Mouse (Mus musculus) layer of hippocampus, postnatal 10 days (tissue): ENCODE measurements around the gene Pdhx. TPM values are rescaled to one million over a fixed set of nuclear protein-coding genes. Genes with fewer than 3 reads are reported as not detected.

Experiments
- DNase-seq, 2 experiments: peaks; one replicate each; pipeline ENCODE4 v3.0.0; 2021; ENCODE audit warnings: low spot score in 2 of 2
- total RNA-seq, 2 experiments: library from RNA; stranded (reverse); gene quantifications; 2 replicates each; pipeline ENCODE4 v1.2.3; 2021

Pdhx gene
- total RNA-seq, 2 experiments from 2014 or later: 65.8 to 73.4 TPM

GRCm38 (mm10) chr2:102993841-102994607, 79.3 kb downstream of the Pdhx start:
- no peak for DNase-seq

DNA sequence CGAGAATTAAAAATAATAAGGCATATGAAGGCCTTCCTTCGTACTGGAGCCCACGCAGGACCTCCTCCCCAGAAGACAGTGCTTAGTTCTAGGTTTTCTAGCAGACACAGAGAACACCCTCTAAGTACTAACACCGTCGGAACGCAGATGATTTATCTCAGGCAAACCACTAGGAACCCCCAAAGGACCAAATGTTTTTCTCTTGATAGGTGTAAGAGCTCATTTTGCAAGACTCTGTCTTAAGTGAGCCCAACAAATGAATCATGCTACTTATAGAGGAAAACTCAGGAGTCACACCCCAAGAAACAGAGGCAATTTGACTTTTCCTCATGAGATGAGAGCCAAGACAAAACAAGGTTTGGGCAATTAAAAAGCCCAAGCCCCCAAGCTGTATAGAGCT, 80.9 kb downstream of the Pdhx start:
- no peak for DNase-seq

DNA sequence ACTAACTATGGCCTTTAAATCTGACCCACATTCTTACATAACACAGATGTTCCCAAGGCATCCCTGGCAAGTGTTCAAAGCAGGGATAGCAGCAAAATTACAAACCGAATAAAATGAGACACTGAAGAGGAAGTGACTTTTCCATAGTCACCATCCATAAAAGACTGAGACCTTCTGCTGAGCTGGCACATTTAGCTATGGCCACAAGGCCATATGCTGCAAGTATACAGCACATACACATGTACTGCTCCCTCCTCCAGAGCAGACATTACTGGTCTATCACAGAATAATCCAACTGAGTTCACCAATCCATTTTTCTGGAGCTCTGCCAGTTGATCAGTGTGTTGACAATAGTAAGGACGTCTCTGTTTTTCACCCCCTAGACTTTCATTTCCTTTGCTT, 83.0 kb downstream of the Pdhx start:
- DNase-seq: no peak

GRCm38 (mm10) chr2:102989446-102989845, 83.9 kb downstream of the Pdhx start:
- no peak for DNase-seq

DNA sequence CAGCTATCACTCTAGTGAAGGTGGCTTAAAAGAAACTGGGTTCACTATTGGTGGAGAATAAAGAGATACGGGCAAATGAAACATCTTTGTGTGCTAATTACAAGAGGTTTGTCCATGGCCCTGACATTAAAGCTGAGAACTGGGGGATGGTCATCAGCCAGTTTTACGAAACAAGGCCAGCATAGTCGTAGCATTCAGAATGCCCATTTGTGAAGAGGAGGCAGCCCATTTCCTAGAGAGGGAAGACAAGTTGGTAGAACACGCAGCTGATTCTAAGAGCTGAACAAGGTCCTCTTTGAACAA, 85.7 kb downstream of the Pdhx start:
- DNase-seq: no peak

DNA sequence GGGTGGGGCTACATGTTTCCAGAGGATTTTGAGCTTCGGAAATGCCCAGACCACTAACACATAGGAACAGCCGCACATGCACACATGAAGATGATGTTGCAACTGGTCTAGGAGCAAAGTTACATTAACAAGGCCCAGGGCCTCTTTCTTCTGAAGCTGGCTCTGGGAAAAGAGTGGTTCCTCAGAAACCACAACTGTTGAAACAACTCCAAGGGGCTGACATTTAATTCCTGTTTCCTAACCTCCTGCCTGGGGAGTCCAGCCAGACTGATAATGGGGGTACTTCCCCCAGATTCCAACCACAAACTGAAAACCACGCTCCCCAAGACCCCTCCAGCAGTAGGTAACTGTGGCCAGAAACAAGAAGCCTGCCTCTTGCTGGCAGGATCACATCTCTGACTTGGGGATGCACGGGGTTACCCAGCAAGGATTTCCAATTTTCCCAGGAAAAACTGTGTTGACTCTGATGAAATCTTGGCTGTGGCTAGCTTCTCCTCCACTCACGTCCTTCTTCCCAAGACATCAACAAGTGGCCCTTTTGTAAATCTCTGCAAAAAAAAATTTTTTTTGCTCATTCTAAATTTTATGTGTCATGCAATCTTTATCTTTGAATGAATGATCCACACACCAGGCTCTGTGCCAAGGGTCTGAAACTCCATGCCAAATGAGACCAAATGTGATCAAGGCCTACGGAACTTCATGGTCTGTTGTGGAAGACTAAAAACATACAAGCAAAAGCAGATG, 86.2 kb downstream of the Pdhx start:
- DNase-seq: no peak

- DNase-seq: no peak
Measured at GRCm38 (mm10) chr2:102986424-102986823, 86.9 kb downstream of the Pdhx start.

- no peak for DNase-seq
Measured at GRCm38 (mm10) chr2:102982822-102983221, 90.5 kb downstream of the Pdhx start.

DNA sequence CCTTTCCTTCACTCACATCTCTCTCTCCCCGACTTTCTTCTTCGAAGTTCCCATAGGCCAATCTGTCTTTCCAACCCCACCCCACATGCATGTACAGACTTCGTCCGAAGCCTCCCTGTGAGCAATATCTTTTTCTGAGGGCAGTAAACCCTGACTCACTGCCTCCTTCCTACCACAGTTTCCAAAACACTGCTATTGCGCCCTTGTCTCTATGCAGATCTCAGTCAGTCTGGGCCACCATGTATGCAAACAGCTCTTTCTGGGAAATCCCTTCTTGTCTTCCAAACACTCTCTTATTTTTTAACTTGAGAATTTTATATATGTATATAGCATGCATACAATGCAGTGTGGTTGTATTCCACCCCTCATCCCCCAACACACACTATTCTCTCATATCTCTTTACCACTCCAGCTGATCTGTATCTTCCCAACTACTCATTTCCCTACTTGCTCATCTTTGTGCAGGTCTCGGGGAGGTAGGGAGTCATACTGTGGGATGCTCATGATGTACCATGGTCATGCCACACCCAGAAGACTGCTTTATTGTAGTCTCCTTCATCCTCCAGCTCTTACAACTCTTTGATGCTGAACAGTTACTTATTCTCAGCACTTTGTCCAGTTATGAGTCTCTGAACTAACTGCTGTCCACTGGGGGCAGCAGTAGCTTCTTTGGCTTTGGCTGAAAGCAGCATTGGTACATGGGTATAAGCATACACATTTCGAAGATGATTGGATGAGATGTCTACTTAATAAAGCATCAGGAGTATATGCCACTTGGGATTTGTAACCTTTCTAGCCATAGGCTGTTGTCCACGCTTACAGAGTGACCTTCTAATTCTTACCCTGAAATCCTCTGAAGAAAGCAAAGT, 91.6 kb downstream of the Pdhx start:
- no peak for DNase-seq

- no peak for DNase-seq
Measured at GRCm38 (mm10) chr2:102980870-102981269, 92.4 kb downstream of the Pdhx start.

GRCm38 (mm10) chr2:102979519-102979918, 93.8 kb downstream of the Pdhx start:
- DNase-seq: no peak

GRCm38 (mm10) chr2:102979112-102979511, 94.2 kb downstream of the Pdhx start:
- no peak for DNase-seq

GRCm38 (mm10) chr2:102975358-102975945, 97.9 kb downstream of the Pdhx start:
- DNase-seq: no peak

GRCm38 (mm10) chr2:102973115-102973514, 100.2 kb downstream of the Pdhx start:
- DNase-seq: no peak

- no peak for DNase-seq
Measured at GRCm38 (mm10) chr2:102972575-102972974, 100.7 kb downstream of the Pdhx start.

DNA sequence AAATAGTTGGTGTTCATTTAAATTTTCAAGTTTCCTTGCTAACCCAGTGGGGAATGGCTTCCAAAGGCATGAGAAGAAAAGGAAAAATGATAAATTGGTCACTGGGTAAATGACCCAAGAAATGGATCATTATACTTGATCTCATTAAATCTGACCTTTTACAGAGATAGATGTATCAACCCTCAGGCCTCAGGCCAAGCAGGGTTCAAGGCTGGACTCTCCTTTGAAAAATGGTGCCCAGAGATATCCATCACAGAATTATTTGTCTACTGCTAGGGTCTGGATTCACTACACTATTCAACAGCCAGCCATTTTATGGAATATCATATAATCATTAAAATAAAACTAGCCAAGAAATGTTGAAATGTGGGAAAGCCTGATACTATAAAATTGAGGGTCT, 101.4 kb downstream of the Pdhx start:
- no peak for DNase-seq

Other genes starting within 250 kb of the Pdhx start
- 10 to 100 TPM; 10.2 to 10.9 TPM for gene Cd44, start 171.8 kb downstream of the Pdhx start, total RNA-seq
- gene Apip, start 162 bp upstream of the Pdhx start, total RNA-seq: 10 to 100 TPM; 24.5 to 28.1 TPM
- gene Ehf, start 229.8 kb upstream of the Pdhx start, total RNA-seq: not detected